Mouse (Mus musculus) monocyte, adult 2 months (primary cell): ENCODE measurements around the gene Gtf3c2.

Experiments
- DNase-seq, 2 experiments: peaks; one replicate each; pipeline ENCODE4 v3.0.0; 2022; ENCODE audit warnings: low spot score in 2 of 2, low read depth in 1 of 2

Gene Gtf3c2

DNA sequence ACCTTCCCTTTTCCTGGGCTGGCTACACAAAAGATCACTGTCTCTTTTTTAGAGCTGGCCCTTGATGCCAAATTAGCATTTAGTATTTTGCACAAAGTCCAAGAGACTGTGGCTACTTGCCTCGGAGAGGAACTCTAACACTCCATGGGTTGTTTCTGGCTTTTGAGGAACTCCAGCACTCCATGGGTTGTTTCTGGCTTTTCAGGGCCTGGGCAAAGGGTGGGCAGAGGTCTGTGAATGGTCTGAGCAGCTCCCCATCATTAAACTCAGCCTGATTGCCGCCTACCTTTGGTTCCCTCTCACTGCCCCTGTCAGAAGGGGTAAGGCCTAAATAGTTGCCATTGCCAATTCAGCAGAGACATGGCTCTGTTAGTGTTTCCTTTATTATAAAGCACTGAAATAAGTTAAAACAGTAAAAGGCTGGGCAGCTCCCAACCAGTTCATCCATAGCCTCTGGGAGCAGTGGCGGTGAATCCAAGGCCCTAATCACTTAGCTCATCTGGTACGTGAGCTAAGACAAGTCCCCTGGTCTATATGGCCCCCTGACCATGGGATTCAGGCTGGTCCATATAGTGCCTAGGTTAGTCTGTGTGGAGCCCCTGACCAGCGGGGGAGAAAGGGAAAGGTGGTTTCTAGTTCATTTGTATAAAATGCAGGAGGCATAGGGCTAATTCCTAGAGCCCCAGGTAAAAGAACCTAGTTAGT lies 18.8 kb upstream of the Gtf3c2 start:
- no peak for DNase-seq

GRCm38 (mm10) chr5:31198170-31198569 lies 18.2 kb upstream of the Gtf3c2 start:
- no peak for DNase-seq

GRCm38 (mm10) chr5:31197072-31197471 lies 17.1 kb upstream of the Gtf3c2 start:
- no peak for DNase-seq

- no peak for DNase-seq
Observed at GRCm38 (mm10) chr5:31196207-31196606, 16.3 kb upstream of the Gtf3c2 start.

DNA sequence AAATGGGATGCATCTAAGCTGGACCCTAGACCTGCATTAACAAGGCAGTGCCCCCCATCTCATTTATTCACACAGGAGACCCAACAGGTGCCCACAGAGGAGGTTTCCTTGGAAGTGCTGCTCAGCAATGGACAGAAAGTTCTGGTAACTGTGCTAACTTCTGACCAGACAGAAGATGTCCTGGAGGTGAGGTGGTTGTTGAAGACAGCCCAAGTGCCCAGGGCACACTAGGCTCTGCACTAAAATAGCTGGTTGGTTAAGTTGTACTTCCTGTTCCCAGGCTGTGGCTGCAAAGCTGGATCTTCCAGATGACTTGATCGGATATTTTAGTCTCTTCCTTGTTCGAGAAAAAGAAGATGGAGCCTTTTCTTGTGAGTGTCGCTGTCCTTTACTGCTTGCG lies 15.7 kb upstream of the Gtf3c2 start:
- no peak for DNase-seq

DNA sequence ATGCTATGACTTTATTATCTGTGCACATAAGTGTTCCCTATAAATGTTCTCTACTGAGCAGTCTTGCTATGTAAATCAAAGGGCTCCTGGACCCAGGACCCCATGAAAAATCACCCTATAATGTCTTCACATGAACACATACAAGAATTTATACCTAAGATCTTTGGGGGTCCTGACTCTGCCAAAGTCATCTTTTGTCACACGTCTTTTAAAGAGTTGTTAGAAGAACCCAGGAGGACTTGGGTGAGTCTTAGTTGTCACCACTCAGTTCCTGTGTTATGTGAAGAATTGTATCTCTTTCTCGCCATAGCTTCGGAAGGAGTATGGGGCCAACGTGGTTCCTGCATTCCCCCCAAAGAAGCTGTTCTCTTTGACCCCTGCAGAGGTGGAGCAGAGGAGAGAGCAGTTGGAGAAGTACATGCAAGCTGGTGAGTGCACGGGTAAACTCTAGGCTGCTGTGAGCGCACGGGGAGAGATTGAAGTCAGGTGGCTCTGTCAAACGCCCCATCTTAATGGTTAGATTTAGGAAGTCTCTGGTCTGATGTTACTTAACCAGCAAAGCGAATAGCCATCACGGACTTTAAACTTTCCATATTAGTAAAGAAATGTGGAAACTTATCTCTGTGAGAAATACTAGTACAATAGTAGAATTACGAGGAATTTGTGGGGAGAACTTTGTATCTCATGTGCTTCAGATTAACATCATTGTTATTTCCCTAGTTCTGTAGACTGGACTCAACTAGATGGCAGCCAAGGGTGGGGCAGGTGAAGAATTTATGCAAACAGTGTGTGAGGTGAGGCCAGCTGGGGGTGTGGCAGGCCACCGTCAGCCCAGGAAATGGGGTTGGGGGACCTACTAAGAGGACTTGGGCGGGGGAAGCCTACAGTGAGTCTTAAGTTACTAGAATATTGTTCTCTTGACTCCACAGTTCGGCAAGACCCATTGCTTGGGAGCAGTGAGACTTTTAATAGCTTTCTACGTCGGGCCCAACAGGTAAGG lies 14.8 kb upstream of the Gtf3c2 start:
- DNase-seq: no peak

DNA sequence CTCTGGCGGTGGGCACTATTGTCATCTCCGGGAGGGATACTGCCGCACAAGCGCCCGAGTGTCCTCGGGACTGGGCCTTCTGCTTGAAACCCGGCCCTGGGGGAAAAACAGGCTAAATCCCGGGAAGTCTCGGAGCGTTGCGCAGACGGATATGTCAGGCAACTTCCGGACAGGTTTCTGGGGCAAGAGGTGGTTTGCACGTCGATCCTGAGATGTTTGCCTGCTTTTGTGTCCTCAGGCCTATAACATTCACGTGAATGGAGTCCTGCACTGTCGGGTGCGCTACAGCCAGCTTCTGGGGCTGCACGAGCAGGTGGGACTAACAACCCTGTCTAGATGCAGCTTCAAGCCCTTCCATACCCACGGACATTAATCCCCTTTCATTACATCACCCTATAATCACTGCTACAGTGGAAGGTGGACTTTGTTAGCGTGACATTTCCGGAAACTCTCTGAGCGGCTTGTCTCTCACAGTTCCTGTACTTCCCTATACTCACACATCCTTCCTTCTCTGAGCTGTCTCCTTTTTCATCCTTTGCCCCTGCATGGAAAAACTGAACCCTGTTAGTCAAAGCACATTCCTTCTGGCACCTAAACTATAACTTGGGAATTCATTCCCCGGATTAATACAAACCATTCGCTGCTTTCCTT lies 13.8 kb upstream of the Gtf3c2 start:
- DNase-seq: no peak

DNA sequence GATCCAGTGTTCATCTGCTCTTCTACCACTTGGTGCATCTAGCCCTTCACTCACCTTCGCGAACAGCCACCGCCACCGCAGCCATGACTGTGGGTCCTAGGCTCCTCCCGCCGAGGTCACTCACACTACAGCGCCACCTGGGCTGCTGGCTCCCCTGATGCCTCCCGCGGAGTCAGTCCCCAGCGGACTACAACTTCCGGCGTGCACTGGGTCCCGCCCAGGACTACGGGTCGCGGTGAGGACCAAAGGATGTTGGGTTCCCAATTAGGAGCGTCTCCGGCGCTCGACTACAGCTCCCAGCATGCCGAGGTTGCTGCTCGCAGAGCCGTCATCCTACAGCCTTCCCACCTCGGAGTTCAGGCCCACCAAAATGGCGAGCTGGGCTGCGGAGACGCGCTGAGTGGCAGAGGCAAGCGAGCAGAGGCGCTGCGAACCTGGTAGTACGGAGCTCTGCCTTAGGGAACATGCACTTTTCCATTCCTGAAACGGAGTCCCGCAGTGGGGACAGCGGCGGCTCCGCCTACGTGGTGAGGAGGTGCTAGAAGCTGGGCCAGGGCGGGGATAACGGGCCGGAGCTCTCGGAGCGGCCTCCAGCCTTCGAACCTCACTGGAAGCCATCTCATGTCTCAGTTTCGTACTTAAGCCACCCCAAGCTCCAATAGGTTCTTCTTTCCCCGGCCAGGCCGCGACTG lies 13.1 kb upstream of the Gtf3c2 start, which contains the start of the genes Snx17 and Eif2b4:
TSS of gene Snx17 (plus strand) at position 289 of the 692 bp plus-strand sequence.
TSS of gene Eif2b4 (minus strand) at position 492 of the 692 bp plus-strand sequence.
- peak; percentile 96 for DNase-seq

- DNase-seq: no peak
Observed at GRCm38 (mm10) chr5:31192045-31192938, 12.3 kb upstream of the Gtf3c2 start.

- DNase-seq: no peak
Observed at GRCm38 (mm10) chr5:31190201-31190600, 10.3 kb upstream of the Gtf3c2 start.

- no peak for DNase-seq
Observed at GRCm38 (mm10) chr5:31188223-31188840, 8.4 kb upstream of the Gtf3c2 start.

DNA sequence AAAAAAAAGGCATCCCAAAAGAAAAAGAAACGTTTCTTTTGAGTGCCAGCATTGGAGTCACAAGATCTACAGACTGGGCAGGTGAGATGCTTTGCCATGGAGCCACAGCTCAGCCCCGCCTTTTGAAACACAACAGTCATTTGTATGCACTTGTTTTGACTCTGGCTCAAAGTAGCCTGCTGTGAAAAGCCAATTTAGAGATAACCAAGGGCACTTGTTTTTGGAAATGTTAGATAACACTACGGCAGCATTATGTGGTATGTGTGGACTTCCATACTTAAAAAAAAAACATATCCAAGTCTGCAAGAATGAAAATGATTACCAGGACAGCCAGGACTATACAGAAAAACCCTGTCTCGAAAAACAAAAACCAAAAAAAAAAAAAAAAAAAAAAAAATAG lies 3.7 kb upstream of the Gtf3c2 start:
- no peak for DNase-seq

DNA sequence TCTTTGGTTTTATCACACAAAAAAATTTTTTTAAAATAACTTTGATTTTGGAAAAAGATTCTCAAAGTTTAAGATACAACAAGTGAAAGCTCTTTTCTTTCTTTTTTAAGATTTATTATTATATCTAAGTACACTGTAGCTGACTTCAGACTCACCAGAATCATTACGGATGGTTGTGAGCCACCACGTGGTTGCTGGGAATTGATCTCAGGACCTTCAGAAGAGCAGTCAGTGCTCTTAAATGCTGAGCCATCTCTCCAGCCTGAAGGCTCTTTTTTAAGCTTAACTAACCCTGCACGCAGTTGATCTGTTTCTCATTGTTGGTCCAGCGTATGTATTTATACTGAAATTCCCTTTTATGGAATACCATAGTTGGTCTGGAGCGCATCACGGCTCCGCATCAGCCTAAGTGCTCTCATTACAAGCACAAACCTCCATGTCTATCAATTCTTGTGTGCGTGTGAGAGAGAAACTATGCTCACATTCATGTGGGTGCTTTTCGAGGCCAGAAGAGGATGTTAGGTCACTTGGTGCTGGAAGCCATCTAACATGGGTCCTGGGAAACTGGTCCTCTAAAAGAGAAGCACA lies 1.3 kb upstream of the Gtf3c2 start:
- no peak for DNase-seq

DNA sequence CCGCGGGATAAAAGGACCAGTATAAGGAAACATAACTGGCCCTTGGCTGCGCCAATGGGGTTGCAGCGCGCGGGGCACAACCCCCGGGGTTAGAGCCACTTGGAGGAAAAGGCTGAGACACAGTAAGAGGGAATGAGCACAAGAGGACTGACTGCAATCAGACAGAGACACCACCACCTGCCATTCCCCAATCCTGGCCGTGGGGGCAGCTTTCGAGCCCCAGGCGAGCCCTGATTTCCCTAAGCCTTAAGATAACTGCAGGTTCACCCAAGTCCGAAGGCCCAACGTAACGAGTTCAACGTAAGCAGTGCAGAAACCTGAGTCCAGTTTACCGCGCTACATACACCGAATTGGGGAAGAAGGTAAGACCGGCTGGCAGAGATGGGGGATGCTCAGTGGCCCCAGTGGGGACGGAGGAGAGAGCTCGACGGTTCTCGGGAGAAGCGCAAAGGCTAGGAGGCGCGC lies 611 bp downstream of the Gtf3c2 start:
- peak in 1 of 2 experiments; percentile 27 for DNase-seq

- no peak for DNase-seq
Observed at GRCm38 (mm10) chr5:31168630-31169029, 11.3 kb downstream of the Gtf3c2 start.

GRCm38 (mm10) chr5:31164878-31165277 lies 15.1 kb downstream of the Gtf3c2 start:
- DNase-seq: no peak

DNA sequence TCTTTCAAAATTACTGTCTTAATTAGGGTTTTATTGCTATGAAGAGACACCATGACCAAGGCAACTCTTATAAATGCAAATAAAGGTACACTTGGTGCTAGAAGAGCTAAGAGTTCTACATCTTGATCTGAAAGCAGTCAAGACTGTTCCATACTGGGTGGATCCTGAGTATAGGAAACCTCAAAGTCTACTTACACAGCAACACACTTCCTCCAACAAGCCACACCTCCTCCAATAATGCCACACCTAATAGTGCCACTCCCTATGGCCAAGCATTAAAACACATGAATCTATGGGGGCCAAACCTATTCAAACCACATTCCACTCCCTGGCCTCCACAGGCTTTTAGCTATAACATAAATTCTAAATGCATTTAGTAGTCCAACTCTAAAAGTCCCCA lies 17.5 kb downstream of the Gtf3c2 start:
- DNase-seq: no peak

DNA sequence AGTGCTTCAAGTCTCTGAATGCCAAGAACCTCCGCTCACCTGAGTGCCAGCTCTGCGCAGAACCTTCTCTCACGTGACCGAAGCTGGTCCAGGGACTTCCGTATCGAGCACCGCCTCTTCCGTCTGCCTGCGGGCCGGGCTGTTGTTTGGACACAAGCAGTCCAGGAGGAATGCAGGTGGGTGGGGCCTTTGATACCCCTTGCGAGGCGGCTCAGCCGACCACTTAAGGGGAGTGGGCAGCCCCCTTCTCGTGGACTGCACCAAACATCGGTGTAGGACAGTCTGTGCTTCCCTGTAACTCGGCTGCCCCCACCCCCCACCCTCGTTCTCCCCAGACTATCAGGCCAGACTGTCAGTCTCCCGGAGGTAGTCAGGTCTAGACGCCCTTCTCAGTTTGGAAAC lies 25.8 kb downstream of the Gtf3c2 start, which contains the start of gene Mpv17:
TSS of gene Mpv17 (minus strand) at position 100 of the 402 bp plus-strand sequence.
- DNase-seq: peak in 1 of 2 experiments; percentile 27
